Mouse (Mus musculus) lung, adult 2 months (tissue): ENCODE results near the gene Ildr1.

Source experiments
- CTCF ChIP-seq: fragments of 200-500 bp; IDR thresholded peaks from 2 replicates; pipeline ENCODE4 v1.5.1; 2011; ENCODE audit warnings: mild to moderate bottlenecking, low read length, control low read depth; ENCODE audit not compliant: insufficient read depth
- POLR2A ChIP-seq: fragments of 200-500 bp; IDR thresholded peaks from 2 replicates; pipeline ENCODE4 v1.6.1; 2011; ENCODE audit warnings: low read depth, mild to moderate bottlenecking, control low read depth, low read length, borderline replicate concordance; ENCODE audit errors: extremely low read depth

DNA sequence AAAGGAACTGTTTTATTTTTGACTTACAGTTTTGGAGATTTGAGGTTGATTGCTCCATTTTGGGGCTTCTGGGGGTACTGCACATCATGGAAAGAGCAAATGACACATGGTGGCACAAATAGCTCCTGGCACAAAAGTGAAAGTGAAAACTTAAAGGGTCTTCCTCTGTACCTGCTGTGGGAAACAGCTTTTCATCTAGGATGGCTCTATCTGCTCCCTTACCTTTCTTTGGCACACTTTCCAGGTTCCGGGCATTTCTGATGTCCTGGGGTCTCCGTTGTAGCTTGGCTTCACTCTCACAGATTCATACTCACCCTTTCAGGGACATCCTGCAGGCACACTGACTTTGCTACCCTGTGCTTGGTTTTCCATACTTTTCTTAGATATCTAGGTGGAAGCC, 5.7 kb upstream of the Ildr1 start:
- TF ChIP-seq CTCF (no peak), POLR2A (no peak)
